Mouse (Mus musculus) midbrain, embryonic 14.5 days (tissue): ENCODE measurements around the gene Abtb1. TPM values are rescaled to one million over a fixed set of nuclear protein-coding genes. Genes with fewer than 3 reads are reported as not detected.
A peak's percentile ranks its signal among the peaks of the same experiment; 100 is the strongest.

ENCODE experiments used
- ATAC-seq: fragments of 200-750 bp; cut with Nextera tagmentation; 2 replicates; pipeline ENCODE4 v1.8.0; 2017; ENCODE audit warnings: moderate number of reproducible peaks, moderate library complexity; ENCODE audit not compliant: low FRiP score, low TSS enrichment
- DNase-seq: peaks from one replicate; pipeline ENCODE4 v3.0.0-alpha.2; 2015
- H3K27ac ChIP-seq: fragments of 300-500 bp; sonication (generic); replicated peaks from 2 replicates; pipeline ENCODE4 v1.5.1; 2014; ENCODE audit warnings: mild to moderate bottlenecking, low read depth, low read length, moderate library complexity
- H3K27me3 ChIP-seq: fragments of 300-500 bp; sonication (generic); 2 replicates; pipeline ENCODE4 v1.6.1; 2014; ENCODE audit warnings: low read length, control low read depth, mixed read lengths; ENCODE audit not compliant: control insufficient read depth, insufficient read depth
- H3K36me3 ChIP-seq: fragments of 300-500 bp; sonication (generic); 2 replicates; pipeline ENCODE4 v1.6.1; 2014; ENCODE audit warnings: low read length, control low read depth; ENCODE audit not compliant: control insufficient read depth, insufficient read depth
- H3K4me1 ChIP-seq: fragments of 300-500 bp; sonication (generic); 2 replicates; pipeline ENCODE4 v1.6.1; 2014; ENCODE audit warnings: mild to moderate bottlenecking, antibody characterized with exemption, low read length, control low read depth; ENCODE audit not compliant: control insufficient read depth, insufficient read depth
- H3K4me2 ChIP-seq: fragments of 300-500 bp; sonication (generic); 2 replicates; pipeline ENCODE4 v1.6.1; 2014; ENCODE audit warnings: mild to moderate bottlenecking, low read length, moderate library complexity
- H3K4me3 ChIP-seq: fragments of 300-500 bp; sonication (generic); replicated peaks from 2 replicates; pipeline ENCODE4 v1.5.1; 2014; ENCODE audit warnings: low read depth, low read length
- H3K9ac ChIP-seq: fragments of 300-500 bp; sonication (generic); replicated peaks from 2 replicates; pipeline ENCODE4 v1.6.1; 2014; ENCODE audit warnings: mild to moderate bottlenecking, low read length, moderate library complexity
- H3K9me3 ChIP-seq: fragments of 300-500 bp; sonication (generic); 2 replicates; pipeline ENCODE4 v1.6.1; 2016; ENCODE audit warnings: low read length, control low read depth, mixed read lengths; ENCODE audit not compliant: control insufficient read depth
- WGBS: fragments of 180-500 bp; shearing (Covaris S2); extraction: QIAGEN DNeasy Blood & Tissue Kit; methylation state at CpG from one replicate; pipeline ENCODE4 v1.1.7; 2014; 5-methylcytosine and 5-hydroxymethylcytosine counted together
- polyA plus RNA-seq: library from polyadenylated mRNA; unstranded; fragments of >200 nt; fragmentation: Nextera tagmentation; extraction: Ambion mirVana; gene quantifications from 2 replicates; pipeline ENCODE4 v1.2.1, GENCODE M21; 2014

The Abtb1 gene
- polyA plus RNA-seq, 1 experiment from 2014 or later: 30.1 TPM

GRCm38 (mm10) chr6:88829579-88829978 is 12.2 kb downstream of the Abtb1 start:
- H3K36me3 ChIP-seq: 0 out of 2 replicates have a peak, but pooled peaks cover 6% of the 10 kb centered on the region
- H3K9me3 ChIP-seq: no peaks in the 10 kb centered on the region
- H3K4me3 ChIP-seq: no peak overlapping the region
- WGBS: 91% methylated on average over 4 of the region's 4 CpGs
- DNase-seq: no peak
- H3K27me3 ChIP-seq: no peaks in the 10 kb centered on the region
- no peak overlapping the region for H3K9ac ChIP-seq
- no peak overlapping the region for H3K4me2 ChIP-seq
- H3K4me1 ChIP-seq: no peaks in the 10 kb centered on the region
- no peak for ATAC-seq
- no peak overlapping the region for H3K27ac ChIP-seq

- Histone ChIP-seq H3K9ac (no peak overlapping the region), H3K27ac (no peak overlapping the region), H3K4me2 (no peak overlapping the region), H3K4me3 (no peak overlapping the region), H3K4me1 (no peaks in the 10 kb centered on the region), H3K9me3 (no peaks in the 10 kb centered on the region), H3K36me3 (no peaks in the 10 kb centered on the region), H3K27me3 (no peaks in the 10 kb centered on the region)
- no peak for DNase-seq
- 77% methylated on average over 15 of the region's 15 CpGs for WGBS
- ATAC-seq: no peak
Observed at GRCm38 (mm10) chr6:88828206-88829009, 13.4 kb downstream of the Abtb1 start.

GRCm38 (mm10) chr6:88827395-88828205 is 14.2 kb downstream of the Abtb1 start:
- WGBS: 59% methylated on average over 13 of the region's 13 CpGs
- DNase-seq: no peak
- Histone ChIP-seq H3K9me3 (no peaks in the 10 kb centered on the region), H3K9ac (no peak overlapping the region), H3K27ac (no peak overlapping the region), H3K27me3 (no peaks in the 10 kb centered on the region), H3K4me3 (no peak overlapping the region), H3K4me2 (no peak overlapping the region), H3K4me1 (no peaks in the 10 kb centered on the region), H3K36me3 (no peaks in the 10 kb centered on the region)
- ATAC-seq: no peak

- DNase-seq (no peak), ATAC-seq (no peak)
- H3K4me1 ChIP-seq: no peaks in the 10 kb centered on the region
- 69% methylated on average over 3 of the region's 3 CpGs for WGBS
- H3K4me3 ChIP-seq: no peak overlapping the region
- no peak overlapping the region for H3K9ac ChIP-seq
- no peaks in the 10 kb centered on the region for H3K36me3 ChIP-seq
- H3K9me3 ChIP-seq: no peaks in the 10 kb centered on the region
- no peak overlapping the region for H3K4me2 ChIP-seq
- no peaks in the 10 kb centered on the region for H3K27me3 ChIP-seq
- no peak overlapping the region for H3K27ac ChIP-seq
Observed at GRCm38 (mm10) chr6:88826965-88827364, 14.8 kb downstream of the Abtb1 start.

- ATAC-seq (peak; percentile 52; the same call in 1 of the 2 replicates), DNase-seq (peak; percentile 77)
- H3K4me2 ChIP-seq: no peak overlapping the region
- H3K4me1 ChIP-seq: no peaks in the 10 kb centered on the region
- H3K9me3 ChIP-seq: no peaks in the 10 kb centered on the region
- H3K4me3 ChIP-seq: no peak overlapping the region
- H3K27me3 ChIP-seq: no peaks in the 10 kb centered on the region
- H3K9ac ChIP-seq: no peak overlapping the region
- 37% methylated on average over 6 of the region's 6 CpGs for WGBS
- H3K36me3 ChIP-seq: no peaks in the 10 kb centered on the region
- no peak overlapping the region for H3K27ac ChIP-seq
Observed at GRCm38 (mm10) chr6:88826545-88826944, 15.2 kb downstream of the Abtb1 start.

GRCm38 (mm10) chr6:88826088-88826487 is 15.7 kb downstream of the Abtb1 start:
- Histone ChIP-seq H3K9ac (no peak overlapping the region), H3K4me1 (no peaks in the 10 kb centered on the region), H3K36me3 (no peaks in the 10 kb centered on the region), H3K4me3 (no peak overlapping the region), H3K4me2 (no peak overlapping the region), H3K9me3 (no peaks in the 10 kb centered on the region), H3K27ac (no peak overlapping the region), H3K27me3 (no peaks in the 10 kb centered on the region)
- ATAC-seq (no peak), DNase-seq (no peak)
- 66% methylated on average over 3 of the region's 3 CpGs for WGBS

- no peaks in the 10 kb centered on the region for H3K36me3 ChIP-seq
- no peaks in the 10 kb centered on the region for H3K4me1 ChIP-seq
- DNase-seq: no peak
- H3K9me3 ChIP-seq: no peaks in the 10 kb centered on the region
- no peak overlapping the region for H3K4me2 ChIP-seq
- H3K27me3 ChIP-seq: no peaks in the 10 kb centered on the region
- ATAC-seq: no peak
- no peak overlapping the region for H3K4me3 ChIP-seq
- H3K9ac ChIP-seq: no peak overlapping the region
- WGBS: 64% methylated on average over 7 of the region's 7 CpGs
- H3K27ac ChIP-seq: no peak overlapping the region
Observed at GRCm38 (mm10) chr6:88824183-88824582, 17.6 kb downstream of the Abtb1 start.

- no peak for ATAC-seq
- Histone ChIP-seq H3K27me3 (no peaks in the 10 kb centered on the region), H3K36me3 (no peaks in the 10 kb centered on the region), H3K4me3 (no peak overlapping the region), H3K9ac (no peak overlapping the region), H3K27ac (no peak overlapping the region), H3K4me2 (no peak overlapping the region), H3K4me1 (no peaks in the 10 kb centered on the region), H3K9me3 (no peaks in the 10 kb centered on the region)
- 77% methylated on average over 11 of the region's 11 CpGs for WGBS
- DNase-seq: no peak
Observed at GRCm38 (mm10) chr6:88821901-88822300, 19.9 kb downstream of the Abtb1 start.
